22 mouse cellular contexts compared by ENCODE assay signal in genomic region chr8:31600979-31601378, GRCm38 (mm10).
DNase-seq lines count a peak whose midpoint lies in the region; ATAC-seq and TF ChIP-seq lines count a peak whose summit lies in the region.
"Had no signal": no experiment of that assay in that cellular context is flagged by ENCODE, and none has a peak within 500 bp of the region (broad histone marks: within the 10 kb centered on the region; RNA-seq: fewer than 3 reads in every experiment).

No protein-coding gene starts in this region.

- H3K79me2 ChIP-seq in CH12.LX (replicated peaks; ENCODE audit: control insufficient read depth, extremely low read depth, insufficient read depth, poor library complexity, severe bottlenecking) = no peaks in the 10 kb centered on the region

- dilution Hi-C loops in CH12.LX (cut with MboI; ENCODE audit: extremely low pct_ligation_motif_present, extremely low pct_unique_long_range_greater_than_20kb, low sequenced_read_pairs) = no loop called here

- no peaks in the 10 kb centered on the region for H3K9me3 ChIP-seq in heart, embryonic 11.5 days (replicated peaks; ENCODE audit: control insufficient read depth, low read length)
- no peaks in the 10 kb centered on the region for H3K9me3 ChIP-seq in heart, embryonic 13.5 days
- no peaks in the 10 kb centered on the region for H3K9me3 ChIP-seq in CH12.LX (replicated peaks; ENCODE audit: low read length)
- H3K9me3 ChIP-seq: G1E had no signal

- H3K4me1 ChIP-seq in heart, embryonic 11.5 days (ENCODE audit: control insufficient read depth, insufficient read depth, low read length) = peaks cover 8% of the 10 kb centered on the region; the same call in 1 of the 2 replicates
- H3K4me1 ChIP-seq in heart, embryonic 13.5 days = peaks cover 24% of the 10 kb centered on the region
- H3K4me1 ChIP-seq in CH12.LX (ENCODE audit: control insufficient read depth in 1 of 2, insufficient read depth in 2 of 2) = peaks cover 0 to 28% of the 10 kb centered on the region in 2 experiments; a peak in 3 of 4 replicates

- no peak overlapping the region for H3K9ac ChIP-seq in heart, embryonic 11.5 days (ENCODE audit: low read depth, low read length)
- H3K9ac ChIP-seq in heart, embryonic 13.5 days = no peak overlapping the region
- no peak overlapping the region for H3K9ac ChIP-seq in CH12.LX (ENCODE audit: insufficient read depth, low read depth)

- no peak for TF ChIP-seq POLR2A in CH12.LX (IDR thresholded peaks at IDR 0.05; ENCODE audit: low read depth, low read length)

- 0 out of 2 replicates have a peak overlapping the region, but pooled peaks have one; percentile 11 for H3K4me2 ChIP-seq in heart, embryonic 11.5 days
- H3K4me2 ChIP-seq in heart, embryonic 13.5 days = peak overlapping the region; percentile 20; the same call in 1 of the 2 replicates
- peak overlapping the region; percentile 61 for H3K4me2 ChIP-seq in CH12.LX (ENCODE audit: insufficient read depth, low read depth, poor library complexity, severe bottlenecking)

- no peak for ATAC-seq in heart, embryonic 11.5 days (replicated peaks; ENCODE audit: insufficient number of reproducible peaks, low FRiP score, low TSS enrichment)
- no peak for ATAC-seq in heart, embryonic 13.5 days (ENCODE audit: extremely low read depth, insufficient number of reproducible peaks, low FRiP score, low TSS enrichment)
- ATAC-seq: activated CD4-positive, CD25-positive, alpha-beta regulatory T cell, adult 4 months; CD4-positive, CD25-positive, alpha-beta regulatory T cell, adult 4 months; Patski had no signal

- TF ChIP-seq EP300 in CH12.LX (IDR thresholded peaks at IDR 0.05; ENCODE audit: low read length) = peak; percentile 93

- DNase-seq in heart, adult 8-10 months (ENCODE audit: low spot score) = no peak
- DNase-seq in heart, adult 9 months (ENCODE audit: low spot score in 2 of 2) = no peak
- DNase-seq in CH12.LX (ENCODE audit: extremely low read depth) (peak; percentile 76), MN1 (ENCODE audit: low spot score) (no peak)
- DNase-seq: adrenal gland, adult 2 months; adrenal gland, adult 8-10 months; adrenal gland, postnatal 10 days; adrenal gland, postnatal 14 days; adrenal gland, postnatal 25 days; adrenal gland, postnatal 36 days; B cell, adult 2 months; cerebellum, adult 11 months; cerebellum, adult 11-12 months; cerebellum, adult 18-20 months; cerebellum, adult 2 months; cerebellum, adult 8-10 months had no signal

- no peaks in the 10 kb centered on the region for H3K27me3 ChIP-seq in heart, embryonic 11.5 days (ENCODE audit: control insufficient read depth, insufficient read depth, low read length)
- H3K27me3 ChIP-seq in heart, embryonic 13.5 days (replicated peaks) = no peaks in the 10 kb centered on the region
- H3K27me3 ChIP-seq in CH12.LX (replicated peaks) = no peaks in the 10 kb centered on the region
- H3K27me3 ChIP-seq: Patski had no signal

- TF ChIP-seq RAD21 in CH12.LX (IDR thresholded peaks at IDR 0.05; ENCODE audit: low read depth, low read length) = no peak; the same call in none of the 2 replicates

- no peak overlapping the region for H3K27ac ChIP-seq in heart, embryonic 11.5 days (ENCODE audit: low read depth, low read length)
- H3K27ac ChIP-seq in heart, embryonic 13.5 days (replicated peaks) = no peak overlapping the region
- H3K27ac ChIP-seq in CH12.LX (ENCODE audit: insufficient read depth, low read depth) = no peak overlapping the region

- no peak for TF ChIP-seq CTCF in CH12.LX (conservative IDR thresholded peaks at IDR 0.05 in 1 of 2, IDR thresholded peaks at IDR 0.05 in 1 of 2; ENCODE audit: low read depth in 2 of 2, low read length in 2 of 2)

- in situ Hi-C loops in CH12.LX (cut with MboI; ENCODE audit: low pct_ligation_motif_present, low pct_unique_long_range_greater_than_20kb, low sequenced_read_pairs) = no loop called here

- no peaks in the 10 kb centered on the region for H3K36me3 ChIP-seq in heart, embryonic 11.5 days (ENCODE audit: control insufficient read depth, insufficient read depth, low read length)
- no peaks in the 10 kb centered on the region for H3K36me3 ChIP-seq in heart, embryonic 13.5 days
- H3K36me3 ChIP-seq in CH12.LX (replicated peaks in 1 of 2; ENCODE audit: control insufficient read depth in 1 of 2, insufficient read depth in 1 of 2, low read length in 1 of 2) = no peaks in the 10 kb centered on the region
- H3K36me3 ChIP-seq: G1E had no signal

- no peak overlapping the region for H3K4me3 ChIP-seq in heart, embryonic 11.5 days (ENCODE audit: low read depth, low read length)
- no peak overlapping the region for H3K4me3 ChIP-seq in heart, embryonic 13.5 days
- no peak overlapping the region for H3K4me3 ChIP-seq in CH12.LX (replicated peaks in 1 of 3; ENCODE audit: low read depth in 2 of 3, low read length in 2 of 3, poor library complexity in 1 of 3)

- 70% methylated on average over 3 of the region's 3 CpGs for WGBS in heart, embryonic 11.5 days (ENCODE audit: insufficient replicate concordance)
- 48% methylated on average over 3 of the region's 3 CpGs for WGBS in heart, embryonic 13.5 days

TF ChIP-seq in CH12.LX, 34 proteins besides CTCF, POLR2A, EP300 and RAD21:
- TF ChIP-seq MAFK (IDR thresholded peaks at IDR 0.05; ENCODE audit: insufficient replicate concordance, low read length) (peak; percentile 54; the same call in 1 of the 2 replicates), CHD2 (IDR thresholded peaks at IDR 0.05; ENCODE audit: low read length) (peak; percentile 50), ELF1 (IDR thresholded peaks at IDR 0.05; ENCODE audit: low read depth, low read length) (no peak), MYC (IDR thresholded peaks at IDR 0.05; ENCODE audit: low read depth, low read length) (peak; percentile 56; the same call in 1 of the 2 replicates), RCOR1 (conservative IDR thresholded peaks at IDR 0.05; ENCODE audit: low read depth, low read length) (peak; percentile 92), GABPA (IDR thresholded peaks at IDR 0.05; ENCODE audit: insufficient replicate concordance, low read depth, low read length) (no peak), TBP (conservative IDR thresholded peaks at IDR 0.05; ENCODE audit: low read depth, low read length) (no peak), SMC3 (IDR thresholded peaks at IDR 0.05; ENCODE audit: low read depth, low read length) (no peak; the same call in 1 of the 2 replicates), MAX (IDR thresholded peaks at IDR 0.05; ENCODE audit: low read length) (peak; percentile 49; the same call in 1 of the 2 replicates), SIN3A (IDR thresholded peaks at IDR 0.05; ENCODE audit: low read length) (no peak; the same call in 1 of the 2 replicates), USF2 (conservative IDR thresholded peaks at IDR 0.05; ENCODE audit: low read depth, low read length) (no peak), BHLHE40 (IDR thresholded peaks at IDR 0.05; ENCODE audit: low read depth, low read length) (peak; percentile 96), MEF2A (IDR thresholded peaks at IDR 0.05; ENCODE audit: borderline replicate concordance, low read depth, low read length) (peak; percentile 76), MAZ (IDR thresholded peaks at IDR 0.05; ENCODE audit: low read depth, low read length) (no peak), NRF1 (IDR thresholded peaks at IDR 0.05; ENCODE audit: low read depth, low read length) (no peak), CHD1 (IDR thresholded peaks at IDR 0.05; ENCODE audit: low read depth, low read length) (no peak), MXI1 (IDR thresholded peaks at IDR 0.05; ENCODE audit: low read depth, low read length) (peak; percentile 36; the same call in 1 of the 2 replicates), ETS1 (conservative IDR thresholded peaks at IDR 0.05; ENCODE audit: low read depth, low read length) (peak; percentile 94), JUN (IDR thresholded peaks at IDR 0.05; ENCODE audit: insufficient read depth, low read depth, low read length) (peak; percentile 83), JUND (conservative IDR thresholded peaks at IDR 0.05; ENCODE audit: low read depth, low read length) (peak; percentile 84), POLR2AphosphoS2 (IDR thresholded peaks at IDR 0.05; ENCODE audit: low read depth, low read length) (no peak), PAX5 (IDR thresholded peaks at IDR 0.05; ENCODE audit: low read length) (no peak), ZNF384 (IDR thresholded peaks at IDR 0.05; ENCODE audit: low read depth, low read length) (no peak; the same call in 1 of the 2 replicates), TCF12 (IDR thresholded peaks at IDR 0.05; ENCODE audit: low read depth, low read length) (peak; percentile 72), IRF4 (IDR thresholded peaks at IDR 0.05; ENCODE audit: low read depth, low read length) (peak; percentile 94)
TF ChIP-seq in CH12.LX: peak in this region for 13.

Comparison
In these comparisons a context has a peak if more than half of its experiments do, and no peak if none do; other contexts are left out.
1. H3K4me2 ChIP-seq: peak in every context shown above with its lines; median percentile 61 in CH12.LX; 20 in heart, embryonic 13.5 days; 11 in heart, embryonic 11.5 days.